Mouse (Mus musculus) inflammation-experienced regulatory T-cells (primary cell): ENCODE results near the gene Fshb. TPM values are rescaled to one million over a fixed set of nuclear protein-coding genes. Genes with fewer than 3 reads are reported as not detected.

ENCODE experiments used
- polyA plus RNA-seq, 2 experiments: library from polyadenylated mRNA; unstranded; fragments of 100-300 nt; shearing (Covaris generic); gene quantifications; one replicate each; pipeline ENCODE4 v1.2.1; 2017

Gene Fshb
- not detected for polyA plus RNA-seq

GRCm38 (mm10) chr2:107059556-107059955 is at the start of gene Fshb:
TSS of gene Fshb (minus strand) at chr2:107059656.

Other genes starting within 250 kb of the Fshb start
- gene Arl14ep, start 85.2 kb downstream of the Fshb start, polyA plus RNA-seq: 10 to 100 TPM; 18.8 to 20.1 TPM
- not detected for gene Kcna4, start 231.0 kb upstream of the Fshb start, polyA plus RNA-seq